Mouse (Mus musculus) erythroblast, embryonic 14.5 days (primary cell): ENCODE data around the gene Mfrp.

ENCODE experiments used
- GATA1 ChIP-seq: IDR thresholded peaks from 2 replicates; pipeline ENCODE4 v1.6.1; 2012; ENCODE audit warnings: low read length, inconsistent platforms, mixed read lengths
- TAL1 ChIP-seq: IDR thresholded peaks from 3 replicates; pipeline ENCODE4 v1.6.1; 2012; ENCODE audit warnings: low read length, inconsistent platforms, mixed read lengths

DNA sequence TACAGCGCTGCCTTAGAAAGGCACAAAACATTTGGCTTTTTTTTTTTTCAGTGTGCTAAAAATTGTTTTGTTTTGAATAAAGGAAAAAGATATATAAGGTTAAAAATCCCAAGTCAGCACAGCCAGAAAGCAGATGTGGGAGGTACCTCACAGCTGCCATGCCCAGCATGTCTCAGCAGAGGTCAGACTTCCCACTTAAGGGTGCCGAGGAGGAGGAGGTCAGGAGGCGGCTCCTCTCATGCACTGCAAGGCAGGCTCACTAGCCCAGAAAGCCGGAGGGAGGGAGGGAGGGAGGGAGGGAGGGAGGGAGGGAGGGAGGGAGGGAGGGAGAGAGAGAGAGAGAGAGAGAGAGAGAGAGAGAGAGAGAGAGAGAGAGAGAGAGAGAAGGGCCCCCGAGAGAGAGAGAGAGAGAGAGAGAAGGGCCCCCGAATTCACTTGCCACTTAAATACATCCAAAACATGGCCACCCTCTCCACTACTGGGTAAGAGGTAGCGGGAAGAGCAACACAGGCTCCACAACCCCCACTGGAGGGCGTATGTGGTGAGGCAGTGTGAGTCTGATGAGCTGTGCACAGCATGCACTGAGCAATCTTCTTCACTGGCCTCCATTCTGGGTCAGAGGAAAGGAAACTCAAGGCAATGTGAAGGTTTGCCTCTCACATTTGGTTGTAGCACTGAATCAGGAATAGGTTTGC, 42.6 kb downstream of the Mfrp start:
- TF ChIP-seq TAL1 (no peak), GATA1 (no peak)
